Mouse (Mus musculus): ENCODE data around the gene Tmprss6. TPM values are rescaled to one million over a fixed set of nuclear protein-coding genes. Genes with fewer than 3 reads are reported as not detected.

The Tmprss6 gene
- polyA plus RNA-seq, 1 experiment from 2014 or later, result 0.51 TPM

DNA sequence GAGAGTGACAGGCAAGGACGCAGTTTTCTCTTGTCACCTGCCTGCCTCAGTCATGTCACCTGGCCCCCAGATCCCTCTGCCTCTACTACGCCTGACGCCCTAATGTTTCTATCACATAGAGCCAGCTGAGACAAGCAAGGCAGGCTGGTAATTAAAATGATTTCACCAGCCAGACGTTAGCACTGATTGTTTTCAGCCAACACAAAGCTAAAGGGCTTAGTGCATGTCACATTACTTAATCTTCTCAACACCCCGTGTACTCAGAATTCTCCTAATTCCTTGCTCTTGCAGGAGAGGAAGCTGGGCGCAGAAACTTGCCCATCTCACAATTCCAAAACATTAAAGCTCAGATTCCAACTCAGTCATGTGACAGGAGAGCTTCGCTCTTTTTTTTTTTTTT lies 40.0 kb upstream of the Tmprss6 start:
- Histone ChIP-seq H3K4me3 (ENCODE audit: low read length) (no peak overlapping the region), H3K4me2 (ENCODE audit: low read length) (no peak overlapping the region), H3K9ac (ENCODE audit: low read depth, low read length) (no peak overlapping the region), H3K27ac (ENCODE audit: low read depth, low read length) (no peak overlapping the region), H3K36me3 (ENCODE audit: control insufficient read depth, insufficient read depth, low read length) (no peaks in the 10 kb centered on the region), H3K27me3 (replicated peaks; ENCODE audit: control insufficient read depth, insufficient read depth, low read length) (no peaks in the 10 kb centered on the region), H3K9me3 (ENCODE audit: control insufficient read depth, low read length) (peaks cover 3% of the 10 kb centered on the region), H3K4me1 (ENCODE audit: control insufficient read depth, insufficient read depth, low read depth, low read length) (peaks cover 5% of the 10 kb centered on the region; the same call in 1 of the 2 replicates)
- no peak for ATAC-seq
- 55% methylated on average over 7 of the region's 7 CpGs for WGBS

DNA sequence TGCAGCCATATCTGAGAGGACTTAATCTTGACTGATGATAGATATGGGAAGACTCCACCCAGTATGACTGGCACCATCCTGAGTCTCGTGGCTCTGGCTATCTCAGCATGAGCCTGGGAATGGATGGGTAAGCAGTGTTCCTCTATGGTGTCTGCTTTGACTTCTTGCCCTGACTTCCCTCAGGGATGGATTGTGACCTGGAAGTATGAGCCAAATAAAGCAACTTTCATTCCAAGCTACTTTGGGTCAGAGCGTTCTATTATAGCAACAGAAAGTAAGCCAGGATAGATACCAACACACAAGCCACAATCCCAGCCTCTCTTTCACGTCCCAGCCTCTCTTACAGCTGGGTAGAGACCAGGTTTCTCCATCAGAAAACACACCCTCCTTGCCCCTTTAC lies 37.1 kb upstream of the Tmprss6 start:
- peaks cover 3% of the 10 kb centered on the region for H3K9me3 ChIP-seq (ENCODE audit: control insufficient read depth, low read length)
- ATAC-seq, result no peak
- H3K27me3 ChIP-seq (replicated peaks; ENCODE audit: control insufficient read depth, insufficient read depth, low read length), result no peaks in the 10 kb centered on the region
- H3K9ac ChIP-seq (ENCODE audit: low read depth, low read length), result no peak overlapping the region
- H3K4me1 ChIP-seq (ENCODE audit: control insufficient read depth, insufficient read depth, low read depth, low read length), result peaks cover 5% of the 10 kb centered on the region; the same call in 1 of the 2 replicates
- H3K36me3 ChIP-seq (ENCODE audit: control insufficient read depth, insufficient read depth, low read length), result no peaks in the 10 kb centered on the region
- 80% methylated on average over 3 of the region's 3 CpGs for WGBS
- no peak overlapping the region for H3K4me3 ChIP-seq (ENCODE audit: low read length)
- H3K27ac ChIP-seq (ENCODE audit: low read depth, low read length), result no peak overlapping the region
- no peak overlapping the region for H3K4me2 ChIP-seq (ENCODE audit: low read length)

DNA sequence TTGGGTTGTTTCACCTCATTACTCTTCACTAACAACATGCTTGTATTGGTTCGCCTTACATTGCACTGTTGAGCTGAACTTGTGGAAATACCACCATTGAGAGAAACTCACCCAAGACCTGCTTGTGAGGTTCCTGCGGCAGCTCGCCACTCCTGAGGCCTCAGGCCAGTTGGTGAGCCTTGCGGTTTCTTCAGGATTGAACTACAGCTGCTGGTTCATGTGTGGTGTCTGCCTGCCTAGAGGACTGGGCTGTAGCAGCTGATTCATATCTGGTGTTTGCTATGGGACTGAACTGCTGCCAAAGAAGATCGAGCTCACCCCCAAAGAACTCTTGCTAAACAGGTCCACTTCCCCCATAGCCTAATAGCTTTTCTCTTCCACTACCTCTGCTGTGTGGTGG lies 36.4 kb upstream of the Tmprss6 start:
- H3K27ac ChIP-seq (ENCODE audit: low read depth, low read length), result no peak overlapping the region
- WGBS, result 88% methylated on average over 5 of the region's 5 CpGs
- H3K36me3 ChIP-seq (ENCODE audit: control insufficient read depth, insufficient read depth, low read length), result no peaks in the 10 kb centered on the region
- peaks cover 4% of the 10 kb centered on the region; the same call in 1 of the 2 replicates for H3K4me1 ChIP-seq (ENCODE audit: control insufficient read depth, insufficient read depth, low read depth, low read length)
- H3K9ac ChIP-seq (ENCODE audit: low read depth, low read length), result no peak overlapping the region
- H3K27me3 ChIP-seq (replicated peaks; ENCODE audit: control insufficient read depth, insufficient read depth, low read length), result no peaks in the 10 kb centered on the region
- H3K4me2 ChIP-seq (ENCODE audit: low read length), result no peak overlapping the region
- no peak overlapping the region for H3K4me3 ChIP-seq (ENCODE audit: low read length)
- no peak for ATAC-seq
- peaks cover 3% of the 10 kb centered on the region for H3K9me3 ChIP-seq (ENCODE audit: control insufficient read depth, low read length)

DNA sequence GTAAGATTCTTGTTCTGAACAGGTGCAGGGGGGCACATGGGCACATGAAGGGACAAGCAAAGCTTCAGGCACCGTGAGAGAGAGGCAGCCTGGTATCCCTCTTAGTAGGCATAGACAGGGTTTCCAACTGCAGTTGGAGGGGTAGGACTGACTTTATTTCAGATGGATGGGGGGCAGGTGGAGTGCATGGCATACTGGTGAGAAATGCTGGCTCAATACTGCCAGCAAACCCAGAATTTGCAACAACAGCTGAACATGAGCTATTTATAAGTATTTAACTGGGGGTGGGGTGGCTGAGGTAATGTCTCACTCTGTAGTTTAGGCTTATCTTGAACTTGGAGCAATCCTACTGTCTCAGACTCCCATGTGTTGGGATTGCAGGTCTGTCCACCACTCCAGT lies 35.6 kb upstream of the Tmprss6 start:
- no peaks in the 10 kb centered on the region for H3K27me3 ChIP-seq (replicated peaks; ENCODE audit: control insufficient read depth, insufficient read depth, low read length)
- no peak overlapping the region for H3K4me3 ChIP-seq (ENCODE audit: low read length)
- no peak overlapping the region for H3K27ac ChIP-seq (ENCODE audit: low read depth, low read length)
- no peaks in the 10 kb centered on the region for H3K4me1 ChIP-seq (ENCODE audit: control insufficient read depth, insufficient read depth, low read depth, low read length)
- H3K9ac ChIP-seq (ENCODE audit: low read depth, low read length), result no peak overlapping the region
- no peak overlapping the region for H3K4me2 ChIP-seq (ENCODE audit: low read length)
- H3K36me3 ChIP-seq (ENCODE audit: control insufficient read depth, insufficient read depth, low read length), result no peaks in the 10 kb centered on the region
- 80% methylated on average over 1 of the region's 1 CpGs for WGBS
- H3K9me3 ChIP-seq (ENCODE audit: control insufficient read depth, low read length), result peaks cover 3% of the 10 kb centered on the region
- no peak for ATAC-seq

DNA sequence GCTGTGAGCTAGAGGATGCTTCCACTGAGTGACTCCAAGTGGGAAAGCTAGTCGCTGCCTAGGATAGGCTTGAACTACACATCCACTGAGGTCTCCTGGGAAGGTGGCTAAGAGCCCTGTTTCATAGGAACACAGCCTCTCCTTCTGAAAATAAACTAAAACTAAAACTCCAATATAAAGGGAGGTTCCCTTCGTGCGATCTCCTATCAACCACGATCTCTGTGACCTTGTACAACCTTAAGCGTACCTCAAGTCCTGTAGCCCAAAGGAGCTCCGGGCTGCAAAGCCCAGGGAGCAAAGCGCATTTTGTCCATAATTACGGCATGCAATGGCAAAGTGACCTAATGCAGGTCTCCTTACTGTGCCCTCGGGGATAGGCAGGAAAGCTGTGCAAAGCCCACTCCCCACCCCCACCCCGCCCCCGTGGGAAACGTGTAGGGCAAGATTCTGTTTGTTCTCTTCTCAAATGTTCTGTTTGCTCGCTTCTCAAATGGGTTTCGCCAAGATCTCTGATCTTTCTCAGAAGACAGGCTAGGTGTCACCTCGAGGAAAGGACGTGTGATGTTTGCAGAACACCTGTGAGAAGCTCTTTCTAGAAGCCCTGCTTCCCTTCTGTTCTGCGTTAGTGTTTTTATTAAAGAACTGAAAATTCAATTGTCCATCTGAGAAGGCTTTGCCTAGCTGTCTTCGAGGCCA lies 34.2 kb upstream of the Tmprss6 start:
- 84% methylated on average over 18 of the region's 18 CpGs for WGBS
- no peak for ATAC-seq
- H3K27ac ChIP-seq (ENCODE audit: low read depth, low read length), result no peak overlapping the region
- no peak overlapping the region for H3K4me3 ChIP-seq (ENCODE audit: low read length)
- H3K9me3 ChIP-seq (ENCODE audit: control insufficient read depth, low read length), result peaks cover 3% of the 10 kb centered on the region
- H3K4me2 ChIP-seq (ENCODE audit: low read length), result no peak overlapping the region
- H3K4me1 ChIP-seq (ENCODE audit: control insufficient read depth, insufficient read depth, low read depth, low read length), result no peaks in the 10 kb centered on the region
- H3K27me3 ChIP-seq (replicated peaks; ENCODE audit: control insufficient read depth, insufficient read depth, low read length), result no peaks in the 10 kb centered on the region
- no peaks in the 10 kb centered on the region for H3K36me3 ChIP-seq (ENCODE audit: control insufficient read depth, insufficient read depth, low read length)
- H3K9ac ChIP-seq (ENCODE audit: low read depth, low read length), result no peak overlapping the region

DNA sequence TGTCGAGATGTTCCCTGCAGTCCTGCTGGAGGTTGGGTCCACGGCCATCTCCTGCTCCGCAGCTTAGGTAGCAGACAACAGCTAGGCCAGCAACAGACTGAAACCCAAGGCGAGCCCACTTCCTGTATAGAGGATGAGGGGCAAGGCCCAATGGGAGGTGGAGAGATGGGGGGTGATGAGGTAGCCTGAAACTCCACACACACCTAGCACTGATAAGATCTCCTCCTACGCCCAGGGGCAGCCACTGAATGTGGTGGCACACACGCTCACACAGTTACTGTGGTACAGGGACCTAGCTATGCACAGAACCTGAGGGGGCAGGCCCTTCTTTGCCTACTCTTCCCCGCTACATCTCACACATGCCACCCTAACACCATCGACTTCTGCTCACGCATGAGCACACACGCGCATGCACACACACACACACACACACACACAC lies 26.6 kb upstream of the Tmprss6 start, which contains the start of gene Il2rb:
TSS of gene Il2rb (minus strand) at position 304 of the 439 bp plus-strand sequence.
- H3K27me3 ChIP-seq (replicated peaks; ENCODE audit: control insufficient read depth, insufficient read depth, low read length), result no peaks in the 10 kb centered on the region
- H3K4me3 ChIP-seq (ENCODE audit: low read length), result no peak within 1 kb of the TSS
- no peak for ATAC-seq
- no peaks in the 10 kb centered on the region for H3K4me1 ChIP-seq (ENCODE audit: control insufficient read depth, insufficient read depth, low read depth, low read length)
- no peaks in the 10 kb centered on the region for H3K9me3 ChIP-seq (ENCODE audit: control insufficient read depth, low read length)
- H3K9ac ChIP-seq (ENCODE audit: low read depth, low read length), result no peak within 1 kb of the TSS
- no peak within 1 kb of the TSS for H3K4me2 ChIP-seq (ENCODE audit: low read length)
- H3K36me3 ChIP-seq (ENCODE audit: control insufficient read depth, insufficient read depth, low read length), result no peaks in the 10 kb centered on the region
- whole genome bisulfite sequencing, result 86% methylated on average over 8 of the region's 11 CpGs
- H3K27ac ChIP-seq (ENCODE audit: low read depth, low read length), result no peak within 1 kb of the TSS

DNA sequence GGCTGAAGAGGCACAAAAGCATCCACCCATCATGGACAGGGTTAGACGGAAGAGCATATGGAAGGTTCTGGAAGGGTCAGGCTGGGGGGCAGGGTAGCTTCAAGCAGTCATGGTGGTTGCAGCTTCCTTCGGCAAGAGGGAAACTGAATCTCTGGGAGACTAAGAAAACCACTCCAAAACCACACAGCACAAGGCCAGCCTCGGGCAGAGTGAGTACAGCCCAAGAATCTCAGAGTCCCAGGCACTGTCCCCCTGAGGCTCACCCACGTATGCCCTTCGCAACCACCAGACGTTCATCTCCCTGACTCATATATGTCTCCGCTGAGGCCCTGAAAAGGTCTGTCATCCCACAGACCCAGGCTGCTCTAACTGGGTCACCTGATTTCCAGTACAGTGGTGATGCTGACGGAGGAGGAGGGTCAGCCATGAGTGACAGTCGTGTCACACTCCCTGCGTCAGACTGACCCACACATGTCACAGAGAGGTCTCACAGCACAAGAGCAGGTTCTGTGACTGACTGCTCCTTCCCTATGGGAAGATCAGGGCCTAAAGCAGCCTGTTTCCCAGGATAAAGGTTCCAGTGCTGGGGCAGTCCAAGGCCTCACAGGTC lies 25.1 kb upstream of the Tmprss6 start:
- Histone ChIP-seq H3K9ac (ENCODE audit: low read depth, low read length) (no peak overlapping the region), H3K27ac (ENCODE audit: low read depth, low read length) (no peak overlapping the region), H3K9me3 (ENCODE audit: control insufficient read depth, low read length) (no peaks in the 10 kb centered on the region), H3K4me1 (ENCODE audit: control insufficient read depth, insufficient read depth, low read depth, low read length) (no peaks in the 10 kb centered on the region), H3K4me3 (ENCODE audit: low read length) (no peak overlapping the region), H3K4me2 (ENCODE audit: low read length) (no peak overlapping the region), H3K36me3 (ENCODE audit: control insufficient read depth, insufficient read depth, low read length) (no peaks in the 10 kb centered on the region), H3K27me3 (replicated peaks; ENCODE audit: control insufficient read depth, insufficient read depth, low read length) (no peaks in the 10 kb centered on the region)
- WGBS, result 71% methylated on average over 10 of the region's 10 CpGs
- no peak for ATAC-seq

DNA sequence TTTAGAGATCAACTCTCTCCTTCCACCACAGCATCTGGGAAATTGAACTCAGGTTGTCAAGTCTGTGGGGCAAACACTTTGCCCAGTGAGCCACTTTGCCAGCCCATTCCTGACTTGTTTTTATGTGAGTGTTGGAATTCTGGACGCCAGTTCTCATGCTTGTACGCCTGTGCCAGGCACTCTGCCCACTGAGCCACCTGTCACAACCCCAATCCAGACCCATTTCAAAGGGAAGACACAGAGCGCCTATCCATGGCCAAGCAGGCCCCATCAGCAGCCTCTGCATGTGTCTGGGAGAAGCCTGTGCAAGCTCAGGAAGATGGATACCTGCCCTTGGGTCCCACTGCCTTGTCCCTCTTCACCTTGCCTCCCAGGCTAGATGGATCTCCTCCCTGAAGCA lies 22.9 kb upstream of the Tmprss6 start:
- Histone ChIP-seq H3K4me2 (ENCODE audit: low read length) (no peak overlapping the region), H3K36me3 (ENCODE audit: control insufficient read depth, insufficient read depth, low read length) (no peaks in the 10 kb centered on the region), H3K27me3 (replicated peaks; ENCODE audit: control insufficient read depth, insufficient read depth, low read length) (no peaks in the 10 kb centered on the region), H3K4me1 (ENCODE audit: control insufficient read depth, insufficient read depth, low read depth, low read length) (no peaks in the 10 kb centered on the region), H3K9me3 (ENCODE audit: control insufficient read depth, low read length) (no peaks in the 10 kb centered on the region), H3K27ac (ENCODE audit: low read depth, low read length) (no peak overlapping the region), H3K4me3 (ENCODE audit: low read length) (no peak overlapping the region), H3K9ac (ENCODE audit: low read depth, low read length) (no peak overlapping the region)
- 84% methylated on average over 3 of the region's 3 CpGs for WGBS
- ATAC-seq, result no peak

DNA sequence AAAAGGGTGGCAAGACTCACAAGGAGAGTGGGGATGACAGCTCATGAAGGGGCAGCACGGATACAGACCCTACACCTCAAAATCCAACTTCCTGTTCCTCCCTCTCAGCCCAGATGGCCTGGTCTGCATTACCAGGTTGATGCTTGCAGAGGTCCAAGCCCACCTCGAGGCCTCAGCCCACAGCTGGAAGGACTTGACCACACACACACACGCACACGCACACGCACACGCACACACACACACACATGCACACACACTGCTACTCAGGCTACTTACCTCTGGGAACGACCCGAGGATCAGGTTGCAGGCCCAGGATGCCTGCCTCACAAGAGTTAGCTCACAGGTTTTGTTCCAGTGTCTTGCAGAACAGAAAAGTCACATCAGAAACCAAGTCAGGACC lies 21.5 kb upstream of the Tmprss6 start:
- no peak for ATAC-seq

More for the DNA sequence above, 21.5 kb upstream of the Tmprss6 start:
- Histone ChIP-seq H3K36me3 (ENCODE audit: control insufficient read depth, insufficient read depth, low read length) (no peaks in the 10 kb centered on the region), H3K27me3 (replicated peaks; ENCODE audit: control insufficient read depth, insufficient read depth, low read length) (no peaks in the 10 kb centered on the region), H3K4me3 (ENCODE audit: low read length) (no peak overlapping the region), H3K27ac (ENCODE audit: low read depth, low read length) (no peak overlapping the region), H3K9ac (ENCODE audit: low read depth, low read length) (no peak overlapping the region), H3K4me2 (ENCODE audit: low read length) (no peak overlapping the region), H3K9me3 (ENCODE audit: control insufficient read depth, low read length) (no peaks in the 10 kb centered on the region), H3K4me1 (ENCODE audit: control insufficient read depth, insufficient read depth, low read depth, low read length) (no peaks in the 10 kb centered on the region)
- 84% methylated on average over 8 of the region's 8 CpGs for WGBS
